Mouse (Mus musculus) testis, adult 2 months (tissue): ENCODE data around the gene Creb5.

Experiments
- CTCF ChIP-seq: fragments of 200-500 bp; IDR thresholded peaks from 2 replicates; pipeline ENCODE4 v1.5.1; 2012; ENCODE audit warnings: low read depth, mild to moderate bottlenecking, inconsistent platforms, low read length, moderate library complexity; ENCODE audit not compliant: control insufficient read depth, insufficient read depth, insufficient replicate concordance
- POLR2A ChIP-seq: fragments of 200-500 bp; IDR thresholded peaks from 2 replicates; pipeline ENCODE4 v1.6.1; 2012; ENCODE audit warnings: low read depth, mild to moderate bottlenecking, inconsistent platforms, low read length, moderate library complexity; ENCODE audit not compliant: control insufficient read depth

- TF ChIP-seq POLR2A (no peak), CTCF (no peak)
Observed at GRCm38 (mm10) chr6:53510005-53510404, 222.9 kb downstream of the Creb5 start.
